Mouse (Mus musculus) liver, embryonic 14.5 days (tissue): Measurements from ENCODE around the gene Fitm1.
A peak's percentile ranks its signal among the peaks of the same experiment; 100 is the strongest.

Experiments
- CTCF ChIP-seq: IDR thresholded peaks from 2 replicates; pipeline ENCODE4 v1.5.1; 2016; ENCODE audit warnings: antibody characterized with exemption, low read depth, control low read depth
- EP300 ChIP-seq: IDR thresholded peaks from 2 replicates; pipeline ENCODE4 v1.6.1; 2016; ENCODE audit warnings: antibody characterized with exemption, low read depth

DNA sequence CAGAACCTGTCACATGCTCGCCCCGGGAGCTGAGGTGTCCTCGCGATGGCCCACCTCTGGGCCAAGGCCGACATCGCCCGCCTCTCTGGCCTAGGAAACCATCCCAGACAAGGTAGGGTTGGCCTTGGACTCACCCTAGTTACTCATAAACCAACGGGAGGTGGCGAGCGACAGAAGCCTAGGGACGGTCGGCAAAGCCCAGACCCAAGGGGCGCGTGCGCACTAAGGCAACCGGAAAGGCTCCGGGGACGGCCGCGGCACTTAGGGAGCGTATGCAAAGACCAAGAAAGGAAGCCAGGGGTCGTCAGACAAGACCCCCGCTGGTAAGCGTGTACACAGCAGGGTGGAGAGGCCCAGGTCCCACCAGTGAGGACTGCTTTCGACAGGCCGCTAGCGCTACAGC, 15.6 kb upstream of the Fitm1 start, which contains the start of gene Dcaf11:
- TF ChIP-seq CTCF (peak; percentile 63), EP300 (peak; percentile 56)
